Mouse (Mus musculus) right cerebral cortex, postnatal 25 days (tissue): ENCODE results near the gene Mtap.

Experiments
- DNase-seq: peaks from one replicate; pipeline ENCODE4 v3.0.0; 2022

Mtap gene

DNA sequence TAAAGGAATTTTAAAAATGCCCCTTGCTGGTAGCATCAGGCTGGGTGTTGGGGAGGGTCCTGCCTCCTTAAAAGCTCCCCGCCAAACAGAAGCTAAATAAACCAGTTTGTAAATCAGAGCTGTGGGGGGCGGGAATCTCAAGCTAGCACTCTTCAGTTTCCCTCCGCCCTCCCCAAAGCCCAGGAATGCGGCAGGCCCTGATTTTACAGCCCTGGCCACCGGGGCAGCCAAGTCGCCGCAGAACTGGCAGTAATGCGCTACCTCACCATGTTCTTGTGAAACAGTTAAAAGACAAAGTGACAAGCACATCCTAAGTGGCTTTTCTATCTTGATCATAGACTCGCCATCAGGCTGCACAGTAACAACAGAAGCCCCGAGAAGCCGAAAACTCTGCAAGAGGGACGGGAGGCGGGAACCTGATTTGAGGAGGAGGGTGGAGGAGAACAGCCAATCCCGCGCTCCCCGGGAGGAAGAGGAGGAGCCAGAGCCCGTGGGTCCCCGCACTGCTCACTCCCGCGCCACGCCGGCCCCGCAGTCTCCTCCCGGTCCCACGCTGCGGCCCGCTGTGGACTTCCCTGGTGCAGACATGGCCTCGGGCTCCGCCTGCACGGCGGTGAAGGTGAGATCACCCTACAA lies at the start of gene Mtap:
Gene Mtap (plus strand): TSS at position 217 of the 636 bp plus-strand sequence.
- DNase-seq: peak; percentile 80

DNA sequence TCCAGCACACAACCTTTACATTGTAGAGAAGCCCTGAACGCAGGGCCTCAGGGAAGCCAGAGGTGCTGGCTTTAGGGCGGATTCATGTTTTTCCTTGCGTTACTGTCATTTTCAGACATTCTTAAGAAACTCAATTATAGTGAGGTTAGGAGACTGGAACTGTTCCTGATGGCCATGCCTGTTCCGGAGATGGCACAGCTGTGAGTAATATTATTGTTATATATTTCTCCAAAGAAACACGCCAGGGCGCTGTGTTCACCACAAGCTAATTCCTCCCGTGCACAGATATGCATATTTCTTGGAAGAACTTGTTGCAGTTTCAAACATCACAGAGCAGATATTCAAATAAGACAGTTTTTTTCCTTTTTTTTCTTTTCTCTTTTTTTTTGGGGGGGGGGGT lies 47.8 kb upstream of the Mtap start:
- DNase-seq: no peak

DNA sequence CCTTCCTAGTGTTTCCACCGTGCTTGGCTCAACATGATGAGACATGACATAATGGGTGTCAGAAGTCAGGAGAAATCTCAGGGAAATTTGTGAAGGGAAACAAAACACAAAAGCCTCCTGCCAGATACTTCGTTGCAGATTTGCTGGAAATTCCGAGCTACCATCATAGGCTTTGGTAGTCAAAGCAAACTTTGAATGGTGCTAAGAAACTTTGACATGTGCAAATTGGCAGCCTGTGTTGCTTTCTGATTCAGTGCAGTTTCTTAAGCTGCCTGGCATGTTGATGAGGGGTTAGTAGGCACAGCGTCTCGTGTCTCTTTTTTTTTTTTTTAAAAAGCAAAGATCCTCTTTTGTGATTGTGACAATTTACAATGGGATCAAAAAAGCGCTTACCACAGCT lies 46.7 kb upstream of the Mtap start:
- no peak for DNase-seq

DNA sequence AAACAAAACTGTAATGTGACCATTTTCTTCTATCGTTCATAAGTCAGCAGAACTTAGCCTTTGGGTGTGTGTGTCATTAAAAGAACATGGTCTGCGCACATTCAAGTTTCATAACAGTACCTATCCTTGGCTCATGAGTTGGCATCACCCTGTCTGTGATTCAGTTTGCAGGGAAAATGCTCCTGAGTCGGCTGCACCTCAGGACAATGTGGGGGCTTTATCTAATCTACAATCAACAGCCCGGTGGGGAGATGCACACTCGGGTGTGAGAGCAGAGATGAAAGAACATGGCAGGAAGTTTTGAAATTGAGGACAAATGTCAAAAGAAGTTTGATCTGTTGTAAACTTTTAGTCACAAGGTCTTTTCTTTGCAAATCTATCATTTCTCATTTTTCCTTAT lies 44.8 kb upstream of the Mtap start:
- DNase-seq: no peak

GRCm38 (mm10) chr4:89094773-89095172 lies 42.1 kb upstream of the Mtap start:
- DNase-seq: no peak

DNA sequence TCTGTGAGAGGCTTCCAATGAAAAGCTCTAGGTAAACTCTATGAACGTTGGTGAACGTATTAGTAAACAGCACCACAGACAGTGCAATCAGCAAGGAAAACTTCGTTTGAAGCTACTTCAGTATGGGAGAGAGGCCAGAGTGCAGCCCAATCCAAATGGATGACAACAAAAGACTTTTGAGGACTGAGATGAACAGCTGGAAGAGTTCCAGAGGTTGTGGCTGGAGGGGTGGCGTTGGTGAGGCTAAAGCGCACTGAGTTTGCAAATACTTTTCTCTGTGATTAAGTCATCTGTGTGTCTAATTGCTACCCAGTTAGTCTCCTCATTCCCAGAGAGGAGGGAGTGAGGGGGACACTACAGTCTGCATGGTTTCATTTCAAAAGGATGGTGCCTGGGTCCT lies 38.7 kb upstream of the Mtap start:
- DNase-seq: no peak

DNA sequence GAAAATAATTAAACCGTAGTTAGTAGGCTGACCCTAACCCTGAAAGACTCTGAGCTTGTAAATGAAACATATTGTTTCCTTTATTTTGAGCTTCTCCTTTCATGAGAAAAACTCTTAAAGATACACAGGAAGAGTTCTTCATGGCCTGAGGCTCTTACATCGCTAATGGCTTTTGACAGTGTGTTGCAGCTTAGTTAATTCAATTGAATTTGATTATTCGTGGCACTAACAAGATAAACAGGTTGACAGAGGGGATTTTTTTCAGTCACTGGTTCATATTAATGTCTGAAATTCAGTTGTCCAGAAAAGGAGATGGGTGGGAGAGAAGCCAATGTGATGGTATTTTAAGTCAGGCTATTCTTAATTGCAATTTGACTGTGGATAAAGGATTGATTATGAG lies 35.6 kb upstream of the Mtap start:
- DNase-seq: no peak

DNA sequence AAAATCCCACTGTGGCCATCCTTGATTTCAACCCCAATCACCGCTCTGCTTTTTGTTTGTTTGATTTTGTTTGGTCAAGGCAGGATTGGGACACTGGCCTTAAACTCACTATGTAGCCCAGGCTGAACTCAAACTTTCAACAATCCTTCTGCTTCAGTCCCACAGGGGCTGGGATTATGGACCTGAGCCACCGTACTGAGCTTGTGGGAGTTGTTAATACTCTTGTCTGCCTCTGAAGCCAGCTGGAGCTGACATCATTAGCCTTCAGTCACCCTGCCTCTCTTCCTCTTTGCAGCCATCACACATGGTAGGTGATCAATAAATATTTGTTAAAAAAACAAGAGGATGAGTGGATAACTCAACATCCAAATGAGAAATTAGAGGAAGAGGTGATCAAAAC lies 34.6 kb upstream of the Mtap start:
- no peak for DNase-seq

DNA sequence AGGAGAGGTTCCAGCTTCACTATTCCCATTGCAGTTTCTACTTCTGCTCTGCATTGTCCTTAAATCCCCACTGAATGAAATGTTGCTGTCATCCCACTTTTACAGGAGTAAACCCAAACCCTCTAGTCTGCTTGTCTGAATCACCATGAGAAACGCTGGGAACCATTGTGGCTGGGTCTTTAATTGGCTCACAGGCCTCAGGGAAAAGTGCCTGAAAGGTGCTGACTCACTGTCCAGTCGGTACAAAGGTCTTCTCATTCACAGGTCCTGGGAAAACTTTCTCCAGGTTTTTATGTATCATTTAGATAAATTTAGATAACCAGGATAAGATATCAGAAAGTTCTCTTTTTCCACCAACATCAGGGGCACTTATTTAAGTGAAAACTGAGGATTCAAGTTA lies 31.4 kb upstream of the Mtap start:
- no peak for DNase-seq

- no peak for DNase-seq
These were observed 30.4 kb upstream of the Mtap start for GRCm38 (mm10) chr4:89106505-89106904.

GRCm38 (mm10) chr4:89112168-89112710 lies 24.7 kb upstream of the Mtap start:
- DNase-seq: no peak

GRCm38 (mm10) chr4:89112782-89113181 lies 24.1 kb upstream of the Mtap start:
- DNase-seq: no peak

GRCm38 (mm10) chr4:89116006-89116405 lies 20.9 kb upstream of the Mtap start:
- no peak for DNase-seq

GRCm38 (mm10) chr4:89119900-89120299 lies 17.0 kb upstream of the Mtap start:
- DNase-seq: no peak

GRCm38 (mm10) chr4:89120353-89120752 lies 16.6 kb upstream of the Mtap start:
- no peak for DNase-seq

GRCm38 (mm10) chr4:89123446-89124243 lies 13.3 kb upstream of the Mtap start:
- no peak for DNase-seq

- DNase-seq: no peak
These were observed 9.2 kb upstream of the Mtap start for GRCm38 (mm10) chr4:89127674-89128073.

DNA sequence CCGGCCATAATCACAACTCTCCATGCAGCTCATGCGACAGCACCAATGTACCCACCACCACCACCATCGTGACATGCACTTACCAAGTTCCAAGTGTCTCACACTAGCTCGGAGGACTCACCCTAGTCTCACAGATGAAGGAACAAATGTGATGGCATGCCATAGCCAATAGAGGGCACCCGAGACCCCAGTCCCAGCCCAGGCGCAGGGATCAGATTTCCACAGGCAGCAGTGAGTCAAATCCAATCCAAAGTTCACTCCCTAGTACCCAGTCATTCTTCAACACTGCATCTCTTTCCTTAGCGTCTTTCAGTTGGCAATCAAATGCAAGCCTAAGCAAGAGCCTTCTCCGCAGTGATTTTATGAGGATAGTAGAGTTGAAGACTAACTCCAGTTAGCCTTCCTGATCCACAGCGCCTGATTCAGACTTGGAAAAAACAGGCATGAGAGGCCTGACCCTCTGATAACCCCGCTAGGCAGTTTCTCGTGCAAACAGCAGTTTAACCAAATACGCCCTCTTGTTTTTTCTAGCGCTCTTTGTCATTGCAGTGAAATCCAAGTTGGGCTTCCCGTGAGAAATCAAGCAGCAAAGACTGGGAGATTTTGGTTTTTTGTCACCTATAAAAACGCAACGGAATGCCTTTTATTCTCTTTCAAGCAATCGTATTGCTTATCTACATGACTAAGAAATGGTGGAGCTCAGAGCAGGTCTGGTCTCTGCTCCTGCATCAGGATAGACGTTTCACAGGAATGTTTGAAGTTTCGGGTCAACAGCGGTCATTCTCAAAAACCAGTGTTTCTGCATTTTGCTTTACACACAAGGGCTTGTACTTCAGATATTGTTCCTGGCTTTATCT lies 8.6 kb upstream of the Mtap start:
- peak; percentile 5 for DNase-seq

DNA sequence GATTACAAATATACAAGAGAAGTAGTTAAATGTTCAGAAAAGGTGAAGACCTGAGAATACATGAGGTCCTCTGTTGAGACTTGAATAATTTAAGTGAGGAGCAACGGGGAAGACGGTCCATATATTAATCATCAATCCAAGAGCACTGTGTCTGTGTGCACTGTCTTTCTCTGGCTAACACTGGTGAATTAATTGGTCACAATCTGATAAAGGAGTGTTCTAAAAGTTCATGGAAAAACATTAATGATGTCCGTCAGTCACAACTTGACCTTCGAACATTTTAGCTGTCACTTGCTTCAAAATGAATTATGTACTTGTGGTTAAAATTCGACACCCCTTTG lies 8.0 kb upstream of the Mtap start:
- DNase-seq: no peak

DNA sequence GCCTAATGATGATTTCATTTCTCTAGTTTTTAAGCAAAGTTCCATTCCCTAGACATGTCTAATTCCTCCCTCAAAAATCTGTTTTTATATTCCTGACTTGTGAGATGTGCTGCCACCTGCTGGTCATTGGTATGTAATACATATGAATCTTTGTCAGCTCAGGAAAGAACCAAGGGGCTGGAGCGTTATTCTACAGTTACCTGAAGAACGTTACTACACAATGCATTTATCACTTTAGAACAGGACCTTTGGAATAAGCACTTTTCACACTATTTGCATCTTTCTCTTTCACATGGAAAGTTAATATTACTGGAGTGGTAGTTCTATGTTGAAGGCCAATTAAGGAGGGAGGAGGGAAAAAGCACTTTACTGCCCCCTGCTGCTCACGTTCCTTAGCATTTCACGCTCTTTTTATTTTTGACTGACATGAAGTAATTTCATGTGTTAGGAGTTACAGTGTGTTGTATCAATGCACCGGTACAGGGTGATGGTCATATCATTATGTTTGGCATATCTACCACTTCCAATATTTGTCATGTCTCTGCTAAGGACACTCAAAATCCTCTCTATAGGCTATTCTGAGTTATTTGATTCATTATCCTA lies 7.5 kb upstream of the Mtap start:
- peak; percentile 49 for DNase-seq

DNA sequence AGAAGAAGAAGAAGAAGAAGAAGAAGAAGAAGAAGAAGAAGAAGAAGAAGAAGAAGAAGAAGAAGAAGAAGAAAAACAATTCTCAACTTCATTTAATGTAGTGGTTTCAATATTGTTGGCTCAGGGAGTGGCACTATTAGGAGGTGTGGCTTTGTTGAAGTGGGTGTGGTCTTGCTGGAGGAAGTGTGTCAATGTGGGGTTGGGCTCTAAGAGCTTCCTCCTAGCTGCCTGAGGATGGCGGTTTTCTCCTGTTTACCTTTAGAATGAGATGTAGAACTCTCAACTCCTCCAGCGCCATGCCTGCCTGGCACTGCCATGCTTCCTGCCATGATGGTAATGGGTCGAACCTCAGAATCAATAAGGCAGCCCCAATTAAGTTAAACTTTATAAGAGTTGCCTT lies 5.1 kb upstream of the Mtap start:
- DNase-seq: no peak

GRCm38 (mm10) chr4:89136356-89136755 lies 566 bp upstream of the Mtap start:
- DNase-seq: no peak
